Mouse (Mus musculus) erythroblast, embryonic 14.5 days (primary cell): ENCODE results near the gene M6pr. TPM values are rescaled to one million over a fixed set of nuclear protein-coding genes. Genes with fewer than 3 reads are reported as not detected.

Experiments
- H3K27me3 ChIP-seq: 2 replicates; pipeline ENCODE4 v1.6.1; 2012; ENCODE audit warnings: inconsistent platforms; ENCODE audit not compliant: control insufficient read depth
- H3K36me3 ChIP-seq: 2 replicates; pipeline ENCODE4 v1.6.1; 2012; ENCODE audit warnings: mild to moderate bottlenecking, inconsistent platforms; ENCODE audit not compliant: control insufficient read depth
- H3K4me1 ChIP-seq: 2 replicates; pipeline ENCODE4 v1.6.1; 2012; ENCODE audit warnings: inconsistent platforms; ENCODE audit not compliant: control insufficient read depth
- H3K4me3 ChIP-seq: replicated peaks from 2 replicates; pipeline ENCODE3; 2012; ENCODE audit warnings: moderate library complexity, mild to moderate bottlenecking, inconsistent platforms
- H3K9me3 ChIP-seq: 2 replicates; pipeline ENCODE4 v1.6.1; 2012; ENCODE audit warnings: low read length, inconsistent platforms, mixed read lengths; ENCODE audit not compliant: control insufficient read depth
- GATA1 ChIP-seq: IDR thresholded peaks from 2 replicates; pipeline ENCODE4 v1.6.1; 2012; ENCODE audit warnings: low read length, inconsistent platforms, mixed read lengths
- TAL1 ChIP-seq: IDR thresholded peaks from 3 replicates; pipeline ENCODE4 v1.6.1; 2012; ENCODE audit warnings: low read length, inconsistent platforms, mixed read lengths
- polyA plus RNA-seq: library from polyadenylated mRNA; stranded (reverse); fragments of >175 nt; gene quantifications from 2 replicates; pipeline ENCODE4 v1.2.3, GENCODE M21; 2012

The M6pr gene
- polyA plus RNA-seq, 1 experiment, result 0.79 TPM

DNA sequence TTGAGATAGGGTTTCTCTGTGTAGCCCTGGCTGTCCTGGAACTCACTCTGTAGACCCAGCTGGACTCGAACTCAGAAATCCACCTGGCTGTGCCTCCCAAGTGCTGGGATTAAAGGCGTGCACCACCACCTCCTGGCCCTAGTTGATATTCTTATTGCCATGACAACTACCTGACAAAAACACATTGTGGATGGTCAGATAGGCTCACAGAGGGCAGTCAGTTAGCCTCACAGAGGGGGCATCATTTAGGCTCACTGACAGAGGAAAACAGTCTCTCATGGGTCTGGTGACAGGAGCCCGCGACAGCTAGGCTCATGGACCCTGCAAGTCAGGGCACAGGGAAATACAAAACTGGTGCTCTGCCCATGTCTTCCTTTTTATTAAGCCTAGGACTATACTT, 24.2 kb upstream of the M6pr start:
- Histone ChIP-seq H3K36me3 (no peaks in the 10 kb centered on the region), H3K4me3 (no peak overlapping the region), H3K9me3 (no peaks in the 10 kb centered on the region), H3K27me3 (no peaks in the 10 kb centered on the region), H3K4me1 (peaks cover 5% of the 10 kb centered on the region)
- TF ChIP-seq GATA1 (no peak), TAL1 (no peak)

DNA sequence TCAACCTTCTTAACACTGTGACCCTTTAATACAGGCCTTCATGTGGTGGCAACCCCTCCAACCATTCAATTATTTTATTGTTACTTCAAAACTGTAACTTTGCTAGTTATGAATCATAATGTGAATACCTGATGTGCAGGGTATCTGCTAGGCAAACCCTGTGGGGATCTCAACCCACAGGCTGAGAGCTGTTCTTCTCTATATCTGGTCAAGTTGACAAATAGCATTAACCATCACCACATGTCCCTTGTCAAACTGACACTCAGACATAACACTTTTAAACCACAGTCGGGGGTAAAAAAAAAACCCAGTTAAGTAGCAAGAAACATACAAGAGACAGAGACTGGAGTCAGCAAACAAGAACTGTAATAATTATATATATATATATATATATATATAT, 23.7 kb upstream of the M6pr start:
- no peaks in the 10 kb centered on the region for H3K27me3 ChIP-seq
- H3K4me1 ChIP-seq, result peaks cover 5% of the 10 kb centered on the region
- H3K36me3 ChIP-seq, result no peaks in the 10 kb centered on the region
- no peak for TF ChIP-seq TAL1
- TF ChIP-seq GATA1, result no peak
- no peak overlapping the region for H3K4me3 ChIP-seq
- no peaks in the 10 kb centered on the region for H3K9me3 ChIP-seq

- no peaks in the 10 kb centered on the region for H3K36me3 ChIP-seq
- no peaks in the 10 kb centered on the region for H3K27me3 ChIP-seq
- H3K4me3 ChIP-seq, result no peak overlapping the region
- H3K4me1 ChIP-seq, result peaks cover 5% of the 10 kb centered on the region
- no peaks in the 10 kb centered on the region for H3K9me3 ChIP-seq
- TF ChIP-seq GATA1 (no peak), TAL1 (no peak)
Observed at GRCm38 (mm10) chr6:122288263-122288662, 20.3 kb upstream of the M6pr start.

DNA sequence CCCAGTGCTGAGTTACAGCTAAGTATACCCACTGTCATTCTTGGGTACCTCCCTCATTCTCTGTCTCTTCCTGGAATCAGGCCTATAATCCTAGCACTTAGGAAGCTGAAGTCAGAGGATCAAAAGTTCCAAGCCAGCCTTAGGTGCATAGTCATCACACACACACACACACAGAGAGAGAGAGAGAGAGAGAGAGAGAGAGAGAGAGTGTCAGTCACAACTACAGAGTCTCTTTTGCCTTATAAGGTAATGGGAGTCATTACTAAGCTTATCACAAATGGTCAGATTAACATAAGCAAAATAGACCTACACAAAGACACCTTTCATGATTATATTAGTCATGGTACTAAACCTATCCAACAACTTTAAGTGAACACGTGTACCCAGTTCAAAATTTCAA, 19.2 kb upstream of the M6pr start:
- Histone ChIP-seq H3K4me1 (peaks cover 3% of the 10 kb centered on the region), H3K27me3 (no peaks in the 10 kb centered on the region), H3K4me3 (no peak overlapping the region), H3K36me3 (no peaks in the 10 kb centered on the region), H3K9me3 (no peaks in the 10 kb centered on the region)
- TF ChIP-seq TAL1 (no peak), GATA1 (no peak)

DNA sequence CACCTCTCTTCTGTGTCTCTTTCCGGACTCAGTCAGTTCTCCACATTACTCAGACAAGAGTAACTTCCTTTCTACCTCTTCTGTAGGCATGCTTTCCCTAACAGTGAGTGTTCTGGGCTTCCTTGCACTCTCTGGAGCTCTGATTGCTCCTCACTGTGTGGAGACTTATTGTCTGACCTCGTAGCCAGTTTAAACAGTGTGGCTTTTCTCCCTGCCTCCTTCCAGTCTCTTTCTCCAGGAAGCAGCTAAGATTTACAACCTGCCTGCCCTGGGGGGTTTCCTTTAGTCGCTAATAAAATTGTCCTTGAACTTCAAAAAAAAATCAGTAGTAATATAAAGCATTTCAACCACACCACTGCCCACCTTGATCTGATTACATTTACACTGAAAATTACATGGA, 18.3 kb upstream of the M6pr start:
- no peak overlapping the region for H3K4me3 ChIP-seq
- H3K9me3 ChIP-seq, result no peaks in the 10 kb centered on the region
- H3K36me3 ChIP-seq, result no peaks in the 10 kb centered on the region
- H3K4me1 ChIP-seq, result no peaks in the 10 kb centered on the region
- TF ChIP-seq TAL1 (no peak), GATA1 (no peak)
- no peaks in the 10 kb centered on the region for H3K27me3 ChIP-seq

DNA sequence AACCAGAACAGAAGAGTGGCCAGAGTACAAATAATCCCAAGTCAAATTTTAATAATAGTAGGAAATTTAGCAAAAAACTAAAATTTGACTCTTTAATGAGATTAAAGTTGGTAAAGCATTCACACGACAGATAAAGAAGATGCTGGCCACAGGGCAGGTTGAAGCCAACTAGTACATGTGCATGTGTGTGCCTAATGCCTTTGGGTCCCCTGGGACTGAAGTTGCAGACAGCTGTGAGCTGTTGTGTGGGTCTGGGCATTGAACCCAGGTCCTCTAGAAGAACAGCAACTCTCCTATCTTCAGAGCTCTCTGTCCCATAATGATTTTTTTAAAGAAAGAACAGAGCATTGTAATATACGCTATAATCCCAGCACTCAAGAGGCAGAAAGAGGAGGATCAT, 17.3 kb upstream of the M6pr start:
- Histone ChIP-seq H3K9me3 (no peaks in the 10 kb centered on the region), H3K4me3 (no peak overlapping the region), H3K4me1 (no peaks in the 10 kb centered on the region), H3K27me3 (no peaks in the 10 kb centered on the region), H3K36me3 (no peaks in the 10 kb centered on the region)
- TF ChIP-seq GATA1, result no peak
- no peak for TF ChIP-seq TAL1

- H3K27me3 ChIP-seq, result 0 out of 2 replicates have a peak, but pooled peaks cover 2% of the 10 kb centered on the region
- H3K9me3 ChIP-seq, result no peaks in the 10 kb centered on the region
- H3K36me3 ChIP-seq, result no peaks in the 10 kb centered on the region
- TF ChIP-seq GATA1 (no peak), TAL1 (no peak)
- no peaks in the 10 kb centered on the region for H3K4me1 ChIP-seq
- H3K4me3 ChIP-seq, result no peak overlapping the region
Observed at GRCm38 (mm10) chr6:122291735-122292134, 16.8 kb upstream of the M6pr start.

- H3K4me1 ChIP-seq, result no peaks in the 10 kb centered on the region
- H3K27me3 ChIP-seq, result peaks cover 5% of the 10 kb centered on the region
- H3K4me3 ChIP-seq, result no peak overlapping the region
- TF ChIP-seq GATA1 (no peak), TAL1 (no peak)
- H3K9me3 ChIP-seq, result no peaks in the 10 kb centered on the region
- H3K36me3 ChIP-seq, result no peaks in the 10 kb centered on the region
Observed at GRCm38 (mm10) chr6:122292184-122292583, 16.3 kb upstream of the M6pr start.

DNA sequence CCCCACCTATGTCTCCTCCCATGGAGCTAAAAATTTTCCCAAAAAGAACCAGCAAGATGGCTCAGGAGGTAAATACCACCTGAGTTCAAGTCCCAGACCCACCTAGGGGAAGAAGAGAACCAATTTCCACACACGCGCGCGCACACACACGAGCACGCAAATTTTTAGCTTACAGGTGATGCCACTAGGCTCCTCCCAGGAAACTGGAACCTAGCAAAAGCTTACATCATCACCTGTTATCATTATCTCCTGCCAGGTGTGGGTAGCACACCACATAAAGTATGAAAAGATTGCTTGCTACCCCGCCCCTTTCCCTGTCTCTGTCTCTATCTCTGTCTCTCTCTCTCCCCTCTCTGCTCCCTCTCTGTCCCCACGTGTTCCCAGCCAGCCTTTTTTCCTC, 15.4 kb upstream of the M6pr start:
- peaks cover 10% of the 10 kb centered on the region for H3K27me3 ChIP-seq
- peaks cover 6% of the 10 kb centered on the region for H3K4me1 ChIP-seq
- no peaks in the 10 kb centered on the region for H3K36me3 ChIP-seq
- H3K9me3 ChIP-seq, result no peaks in the 10 kb centered on the region
- TF ChIP-seq TAL1, result no peak
- no peak for TF ChIP-seq GATA1
- H3K4me3 ChIP-seq, result no peak overlapping the region

DNA sequence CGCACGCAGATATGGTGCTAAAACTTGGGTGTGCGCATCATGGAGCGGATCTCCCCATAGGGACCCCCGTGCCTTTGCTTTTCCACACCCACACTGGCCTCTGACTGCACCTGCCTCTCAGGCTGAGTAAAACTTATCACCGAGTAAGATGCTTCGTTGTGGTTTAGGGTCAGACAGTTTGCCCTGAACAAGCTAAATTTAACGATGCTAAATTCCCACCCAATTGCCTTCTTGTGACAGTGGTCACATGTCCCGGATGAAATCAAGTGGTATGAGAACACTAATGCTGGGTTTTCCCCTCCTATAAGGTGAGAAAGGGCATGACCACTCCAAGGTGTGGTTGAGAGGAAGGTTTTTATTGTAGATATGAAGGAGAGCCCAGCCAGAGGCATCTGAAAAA, 14.7 kb upstream of the M6pr start:
- Histone ChIP-seq H3K4me3 (no peak overlapping the region), H3K27me3 (peaks cover 10% of the 10 kb centered on the region), H3K4me1 (peaks cover 6% of the 10 kb centered on the region), H3K36me3 (no peaks in the 10 kb centered on the region), H3K9me3 (no peaks in the 10 kb centered on the region)
- no peak for TF ChIP-seq TAL1
- no peak for TF ChIP-seq GATA1
